Mouse (Mus musculus): ENCODE measurements at regions not wholly inside any gene's neighbourhood (a gene's known extent, or its start where the extent isn't known, plus 50 kb on each side); places are given as distances from the start of the nearest gene placed in this dataset.

GRCm38 (mm10) chr2:173427888-173428450 lies 94.4 kb upstream of the 1700021F07Rik start:
- no peak for TF ChIP-seq GATA1 (IDR thresholded peaks at IDR 0.05; ENCODE audit: borderline replicate concordance, low read length)
- TF ChIP-seq FLI1 (IDR thresholded peaks at IDR 0.05; ENCODE audit: low read length) = no peak
